Mouse (Mus musculus): ENCODE data around the gene Wdr47. TPM values are rescaled to one million over a fixed set of nuclear protein-coding genes. Genes with fewer than 3 reads are reported as not detected.

Gene Wdr47
- 48.2 and 51.6 TPM in 2 replicates for polyA plus RNA-seq (2012; rRNA removed)

DNA sequence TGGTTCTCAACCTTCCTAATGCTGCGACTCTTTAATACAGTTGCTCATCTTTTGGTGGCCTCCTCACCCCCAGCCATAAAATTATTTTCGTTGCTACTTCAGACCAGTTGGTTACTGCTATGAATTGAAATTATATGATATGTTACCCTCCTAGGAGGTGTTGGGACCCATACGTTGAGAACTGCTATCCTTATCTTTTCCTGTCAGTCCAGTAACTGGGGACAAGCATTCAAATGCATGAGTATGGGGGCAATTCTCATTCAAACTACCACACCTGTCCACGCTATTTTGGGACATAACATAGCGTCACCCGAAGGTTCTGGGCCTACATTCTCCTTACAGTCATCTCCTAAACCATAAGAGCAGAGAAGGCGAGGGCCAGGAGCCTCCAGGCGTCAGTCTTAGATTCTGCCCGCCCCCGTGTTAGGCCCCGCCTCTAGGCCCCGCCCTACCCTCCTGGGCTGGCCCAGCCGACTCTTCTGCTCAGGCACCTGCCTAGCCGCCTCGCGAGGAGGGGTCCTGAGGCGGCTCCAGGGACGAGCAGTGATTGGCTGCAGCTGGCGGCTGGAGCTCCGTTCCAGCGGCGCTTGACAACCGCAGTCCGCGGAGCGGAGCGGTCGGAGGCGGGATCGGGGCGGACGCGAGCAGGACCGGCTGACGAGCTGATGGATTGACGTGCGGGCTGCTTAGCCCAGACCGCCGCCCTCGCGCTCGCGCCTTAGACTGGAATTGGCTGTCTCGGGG, at the start of gene Wdr47:
TSS of gene Wdr47 (plus strand) at position 494 of the 744 bp plus-strand sequence.
- peak; percentile 93 to 94 for DNase-seq
- 5% methylated on average over 44 of the region's 44 CpGs for WGBS

GRCm38 (mm10) chr3:108542299-108542698, 48.8 kb upstream of the Wdr47 start:
- Histone ChIP-seq H3K27me3 (ENCODE audit: control insufficient read depth, insufficient read depth, low read length) (no peaks in the 10 kb centered on the region), H3K4me3 (replicated peaks; ENCODE audit: insufficient read depth, low read depth, low read length) (no peak overlapping the region), H3K27ac (ENCODE audit: insufficient read depth, low read length) (no peak overlapping the region), H3K4me1 (ENCODE audit: control insufficient read depth, insufficient read depth, low read length) (no peaks in the 10 kb centered on the region)
- WGBS = 84% methylated on average over 11 of the region's 11 CpGs
- DNase-seq = no peak
- no peak for TF ChIP-seq CTCF (IDR thresholded peaks at IDR 0.05; ENCODE audit: borderline replicate concordance, insufficient read depth, low read depth, low read length)
- no peak for TF ChIP-seq POLR2A (IDR thresholded peaks at IDR 0.05; ENCODE audit: borderline replicate concordance, insufficient read depth, low read length)

More for the DNA sequence above, at the start of gene Wdr47:
- Histone ChIP-seq H3K4me3 (replicated peaks; ENCODE audit: insufficient read depth, low read depth, low read length) (peak within 1 kb of the TSS; percentile 82), H3K27me3 (ENCODE audit: control insufficient read depth, insufficient read depth, low read length) (no peaks in the 10 kb centered on the region), H3K27ac (ENCODE audit: insufficient read depth, low read length) (peak within 1 kb of the TSS; percentile 79), H3K4me1 (ENCODE audit: control insufficient read depth, insufficient read depth, low read length) (no peaks in the 10 kb centered on the region)
- no peak for TF ChIP-seq CTCF (IDR thresholded peaks at IDR 0.05; ENCODE audit: borderline replicate concordance, insufficient read depth, low read depth, low read length)
- peak; percentile 72; the same call in 1 of the 2 replicates for TF ChIP-seq POLR2A (IDR thresholded peaks at IDR 0.05; ENCODE audit: borderline replicate concordance, insufficient read depth, low read length)

GRCm38 (mm10) chr3:108554111-108554561, 36.9 kb upstream of the Wdr47 start:
- no peaks in the 10 kb centered on the region for H3K27me3 ChIP-seq (ENCODE audit: control insufficient read depth, insufficient read depth, low read length)
- no peaks in the 10 kb centered on the region for H3K4me1 ChIP-seq (ENCODE audit: control insufficient read depth, insufficient read depth, low read length)
- H3K4me3 ChIP-seq (replicated peaks; ENCODE audit: insufficient read depth, low read depth, low read length) = peak overlapping the region; percentile 95
- no peak for TF ChIP-seq CTCF (IDR thresholded peaks at IDR 0.05; ENCODE audit: borderline replicate concordance, insufficient read depth, low read depth, low read length)
- no peak for TF ChIP-seq POLR2A (IDR thresholded peaks at IDR 0.05; ENCODE audit: borderline replicate concordance, insufficient read depth, low read length)
- no peak for DNase-seq
- H3K27ac ChIP-seq (ENCODE audit: insufficient read depth, low read length) = peak overlapping the region; percentile 31
- WGBS = under 1% methylated on average over 42 of the region's 42 CpGs

GRCm38 (mm10) chr3:108554587-108555312, 36.3 kb upstream of the Wdr47 start:
- no peaks in the 10 kb centered on the region for H3K27me3 ChIP-seq (ENCODE audit: control insufficient read depth, insufficient read depth, low read length)

GRCm38 (mm10) chr3:108557888-108558287, 33.2 kb upstream of the Wdr47 start:
- no peak for DNase-seq
- Histone ChIP-seq H3K4me3 (replicated peaks; ENCODE audit: insufficient read depth, low read depth, low read length) (no peak overlapping the region), H3K4me1 (ENCODE audit: control insufficient read depth, insufficient read depth, low read length) (0 out of 2 replicates have a peak, but pooled peaks cover 3% of the 10 kb centered on the region), H3K27ac (ENCODE audit: insufficient read depth, low read length) (no peak overlapping the region), H3K27me3 (ENCODE audit: control insufficient read depth, insufficient read depth, low read length) (no peaks in the 10 kb centered on the region)
- TF ChIP-seq POLR2A (IDR thresholded peaks at IDR 0.05; ENCODE audit: borderline replicate concordance, insufficient read depth, low read length) = no peak
- no peak for TF ChIP-seq CTCF (IDR thresholded peaks at IDR 0.05; ENCODE audit: borderline replicate concordance, insufficient read depth, low read depth, low read length)
- WGBS = 95% methylated on average over 4 of the region's 4 CpGs

More at GRCm38 (mm10) chr3:108554587-108555312, 36.3 kb upstream of the Wdr47 start:
- WGBS = 16% methylated on average over 22 of the region's 22 CpGs
- DNase-seq = peak; percentile 91 to 94
- Histone ChIP-seq H3K27ac (ENCODE audit: insufficient read depth, low read length) (peak overlapping the region; percentile 31), H3K4me1 (ENCODE audit: control insufficient read depth, insufficient read depth, low read length) (no peaks in the 10 kb centered on the region), H3K4me3 (replicated peaks; ENCODE audit: insufficient read depth, low read depth, low read length) (peak overlapping the region; percentile 95)
- TF ChIP-seq CTCF (IDR thresholded peaks at IDR 0.05; ENCODE audit: borderline replicate concordance, insufficient read depth, low read depth, low read length) = peak; percentile 83
- TF ChIP-seq POLR2A (IDR thresholded peaks at IDR 0.05; ENCODE audit: borderline replicate concordance, insufficient read depth, low read length) = peak; percentile 100

DNA sequence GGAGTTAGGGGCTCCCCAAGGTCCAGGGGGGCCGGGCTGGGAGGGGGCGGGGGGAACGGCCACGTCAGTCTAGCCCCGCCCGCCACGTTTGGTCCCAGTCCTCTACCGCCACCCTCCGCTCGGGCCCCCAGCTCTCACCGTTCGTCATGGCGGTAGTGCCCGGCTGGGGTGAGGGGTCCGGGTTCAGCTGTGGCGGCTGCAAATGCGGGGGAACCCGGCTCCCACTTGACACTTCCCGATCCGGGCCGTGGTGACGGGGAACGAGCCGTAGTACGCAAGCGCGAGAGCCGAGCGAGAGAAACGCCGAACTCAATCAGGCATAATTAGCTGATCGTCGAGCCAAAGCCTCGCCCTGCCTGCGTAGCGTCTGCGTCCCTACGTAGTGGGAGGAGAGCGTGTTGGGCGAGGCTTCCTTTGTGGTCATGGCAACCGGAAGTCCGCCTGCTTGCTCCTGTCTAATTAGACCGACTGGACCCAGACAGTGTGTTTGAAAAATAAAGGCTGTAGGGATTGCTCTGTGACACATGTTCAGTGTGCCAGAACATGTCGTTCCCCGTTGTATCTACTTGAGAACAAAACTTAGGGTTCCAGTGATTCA, 28.8 kb upstream of the Wdr47 start, which contains the start of gene Tmem167b:
TSS of gene Tmem167b (minus strand) at position 334 of the 598 bp plus-strand sequence.
- TF ChIP-seq POLR2A (IDR thresholded peaks at IDR 0.05; ENCODE audit: borderline replicate concordance, insufficient read depth, low read length) = peak; percentile 46; the same call in 1 of the 2 replicates
- no peak for TF ChIP-seq CTCF (IDR thresholded peaks at IDR 0.05; ENCODE audit: borderline replicate concordance, insufficient read depth, low read depth, low read length)
- peak within 1 kb of the TSS; percentile 79 for H3K27ac ChIP-seq (ENCODE audit: insufficient read depth, low read length)
- H3K4me3 ChIP-seq (replicated peaks; ENCODE audit: insufficient read depth, low read depth, low read length) = peak within 1 kb of the TSS; percentile 71
- H3K4me1 ChIP-seq (ENCODE audit: control insufficient read depth, insufficient read depth, low read length) = 0 out of 2 replicates have a peak, but pooled peaks cover 3% of the 10 kb centered on the region
- H3K27me3 ChIP-seq (ENCODE audit: control insufficient read depth, insufficient read depth, low read length) = no peaks in the 10 kb centered on the region
- peak; percentile 98 for DNase-seq
- WGBS = under 1% methylated on average over 45 of the region's 45 CpGs

GRCm38 (mm10) chr3:108562777-108563271, 28.3 kb upstream of the Wdr47 start:
- WGBS = 5% methylated on average over 15 of the region's 15 CpGs
- peak overlapping the region; percentile 71 for H3K4me3 ChIP-seq (replicated peaks; ENCODE audit: insufficient read depth, low read depth, low read length)
- no peak for DNase-seq
- TF ChIP-seq POLR2A (IDR thresholded peaks at IDR 0.05; ENCODE audit: borderline replicate concordance, insufficient read depth, low read length) = no peak
- 0 out of 2 replicates have a peak, but pooled peaks have one; percentile 3 for TF ChIP-seq CTCF (IDR thresholded peaks at IDR 0.05; ENCODE audit: borderline replicate concordance, insufficient read depth, low read depth, low read length)
- H3K27me3 ChIP-seq (ENCODE audit: control insufficient read depth, insufficient read depth, low read length) = no peaks in the 10 kb centered on the region
- peak overlapping the region; percentile 12; the same call in 1 of the 2 replicates for H3K27ac ChIP-seq (ENCODE audit: insufficient read depth, low read length)
- H3K4me1 ChIP-seq (ENCODE audit: control insufficient read depth, insufficient read depth, low read length) = 0 out of 2 replicates have a peak, but pooled peaks cover 3% of the 10 kb centered on the region

Data from cerebellum, adult 2 months (tissue).